Mouse (Mus musculus): Measurements from ENCODE around the gene Grik2. TPM values are rescaled to one million over a fixed set of nuclear protein-coding genes. Genes with fewer than 3 reads are reported as not detected.
A peak's percentile ranks its signal among the peaks of the same experiment; 100 is the strongest.
"Not testable (repeated sequence)": the region's sequence is repeated elsewhere in the genome, so short reads cannot be mapped to it uniquely, and the experiment has no call there.

The Grik2 gene
- polyA plus RNA-seq, 1 experiment from 2014 or later, result 12.3 TPM

DNA sequence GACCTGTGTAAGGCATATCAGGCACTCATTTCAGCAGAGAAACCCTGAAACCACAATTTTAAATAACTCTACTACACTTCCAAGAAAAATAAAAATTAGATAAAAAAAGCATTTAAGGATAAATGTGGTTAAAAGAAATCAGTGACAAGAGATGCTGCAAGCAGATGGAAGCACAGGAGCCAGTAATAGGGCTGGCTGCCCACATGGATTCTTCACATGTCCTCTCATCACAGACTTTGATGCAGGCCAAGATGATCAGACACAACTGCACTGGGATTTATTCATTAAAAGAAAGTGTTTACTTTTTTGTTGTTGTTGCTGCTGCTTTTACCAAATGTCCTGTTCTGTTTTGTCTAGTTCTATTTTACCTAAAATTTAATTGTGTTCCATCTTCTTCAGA, 315.0 kb downstream of the Grik2 start:
- H3K4me1 ChIP-seq (replicated peaks; ENCODE audit: control insufficient read depth, insufficient read depth, low read length), result no peaks in the 10 kb centered on the region
- H3K27me3 ChIP-seq (ENCODE audit: control insufficient read depth, insufficient read depth, low read length), result no peaks in the 10 kb centered on the region
- no peak overlapping the region for H3K27ac ChIP-seq (ENCODE audit: low read depth, low read length)
- DNase-seq (ENCODE audit: low spot score) (no peak), ATAC-seq (ENCODE audit: low FRiP score) (no peak)
- H3K9me3 ChIP-seq (ENCODE audit: control insufficient read depth, low read length), result no peaks in the 10 kb centered on the region
- no peak overlapping the region for H3K9ac ChIP-seq (ENCODE audit: low read depth, low read length)
- H3K4me3 ChIP-seq (ENCODE audit: low read depth, low read length), result no peak overlapping the region
- H3K4me2 ChIP-seq (replicated peaks; ENCODE audit: low read depth, low read length), result no peak overlapping the region
- H3K36me3 ChIP-seq (ENCODE audit: control insufficient read depth, insufficient read depth, low read length), result no peaks in the 10 kb centered on the region

- no peak overlapping the region for H3K4me2 ChIP-seq (replicated peaks; ENCODE audit: low read depth, low read length)
- H3K9ac ChIP-seq (ENCODE audit: low read depth, low read length), result no peak overlapping the region
- H3K27ac ChIP-seq (ENCODE audit: low read depth, low read length), result no peak overlapping the region
- H3K36me3 ChIP-seq (ENCODE audit: control insufficient read depth, insufficient read depth, low read length), result no peaks in the 10 kb centered on the region
- H3K4me3 ChIP-seq (ENCODE audit: low read depth, low read length), result no peak overlapping the region
- DNase-seq (ENCODE audit: low spot score) (no peak), ATAC-seq (ENCODE audit: low FRiP score) (no peak)
- WGBS, result 87% methylated on average over 2 of the region's 2 CpGs
- H3K9me3 ChIP-seq (ENCODE audit: control insufficient read depth, low read length), result no peaks in the 10 kb centered on the region
- no peaks in the 10 kb centered on the region for H3K4me1 ChIP-seq (replicated peaks; ENCODE audit: control insufficient read depth, insufficient read depth, low read length)
- H3K27me3 ChIP-seq (ENCODE audit: control insufficient read depth, insufficient read depth, low read length), result no peaks in the 10 kb centered on the region
Observed at GRCm38 (mm10) chr10:49456791-49457190, 331.8 kb downstream of the Grik2 start.

GRCm38 (mm10) chr10:49453535-49453934, 335.0 kb downstream of the Grik2 start:
- DNase-seq (ENCODE audit: low spot score) (no peak), ATAC-seq (ENCODE audit: low FRiP score) (no peak)
- Histone ChIP-seq H3K4me3 (ENCODE audit: low read depth, low read length) (no peak overlapping the region), H3K36me3 (ENCODE audit: control insufficient read depth, insufficient read depth, low read length) (no peaks in the 10 kb centered on the region), H3K27ac (ENCODE audit: low read depth, low read length) (no peak overlapping the region), H3K4me2 (replicated peaks; ENCODE audit: low read depth, low read length) (no peak overlapping the region), H3K27me3 (ENCODE audit: control insufficient read depth, insufficient read depth, low read length) (no peaks in the 10 kb centered on the region), H3K4me1 (replicated peaks; ENCODE audit: control insufficient read depth, insufficient read depth, low read length) (no peaks in the 10 kb centered on the region), H3K9ac (ENCODE audit: low read depth, low read length) (no peak overlapping the region), H3K9me3 (ENCODE audit: control insufficient read depth, low read length) (no peaks in the 10 kb centered on the region)

- H3K4me3 ChIP-seq (ENCODE audit: low read depth, low read length), result no peak overlapping the region
- ATAC-seq (ENCODE audit: low FRiP score) (no peak), DNase-seq (ENCODE audit: low spot score) (no peak)
- no peak overlapping the region for H3K4me2 ChIP-seq (replicated peaks; ENCODE audit: low read depth, low read length)
- 88% methylated on average over 1 of the region's 1 CpGs for WGBS
- H3K4me1 ChIP-seq (replicated peaks; ENCODE audit: control insufficient read depth, insufficient read depth, low read length), result no peaks in the 10 kb centered on the region
- no peaks in the 10 kb centered on the region for H3K36me3 ChIP-seq (ENCODE audit: control insufficient read depth, insufficient read depth, low read length)
- H3K27ac ChIP-seq (ENCODE audit: low read depth, low read length), result no peak overlapping the region
- no peaks in the 10 kb centered on the region for H3K27me3 ChIP-seq (ENCODE audit: control insufficient read depth, insufficient read depth, low read length)
- no peaks in the 10 kb centered on the region for H3K9me3 ChIP-seq (ENCODE audit: control insufficient read depth, low read length)
- no peak overlapping the region for H3K9ac ChIP-seq (ENCODE audit: low read depth, low read length)
Observed at GRCm38 (mm10) chr10:49441369-49441768, 347.2 kb downstream of the Grik2 start.

- DNase-seq (ENCODE audit: low spot score), result no peak
- 76% methylated on average over 2 of the region's 2 CpGs for WGBS
- Histone ChIP-seq H3K9me3 (ENCODE audit: control insufficient read depth, low read length) (no peaks in the 10 kb centered on the region), H3K36me3 (ENCODE audit: control insufficient read depth, insufficient read depth, low read length) (no peaks in the 10 kb centered on the region), H3K4me1 (replicated peaks; ENCODE audit: control insufficient read depth, insufficient read depth, low read length) (no peaks in the 10 kb centered on the region), H3K9ac (ENCODE audit: low read depth, low read length) (no peak overlapping the region), H3K27ac (ENCODE audit: low read depth, low read length) (0 out of 2 replicates have a peak overlapping the region, but pooled peaks have one; percentile 17), H3K27me3 (ENCODE audit: control insufficient read depth, insufficient read depth, low read length) (no peaks in the 10 kb centered on the region), H3K4me3 (ENCODE audit: low read depth, low read length) (no peak overlapping the region), H3K4me2 (replicated peaks; ENCODE audit: low read depth, low read length) (no peak overlapping the region)
- ATAC-seq (ENCODE audit: low FRiP score), result peak; percentile 19; the same call in 1 of the 2 replicates
Observed at GRCm38 (mm10) chr10:49437057-49437456, 351.5 kb downstream of the Grik2 start.

- H3K9ac ChIP-seq (ENCODE audit: low read depth, low read length), result no peak overlapping the region
Observed at GRCm38 (mm10) chr10:49436301-49436700, 352.3 kb downstream of the Grik2 start.

DNA sequence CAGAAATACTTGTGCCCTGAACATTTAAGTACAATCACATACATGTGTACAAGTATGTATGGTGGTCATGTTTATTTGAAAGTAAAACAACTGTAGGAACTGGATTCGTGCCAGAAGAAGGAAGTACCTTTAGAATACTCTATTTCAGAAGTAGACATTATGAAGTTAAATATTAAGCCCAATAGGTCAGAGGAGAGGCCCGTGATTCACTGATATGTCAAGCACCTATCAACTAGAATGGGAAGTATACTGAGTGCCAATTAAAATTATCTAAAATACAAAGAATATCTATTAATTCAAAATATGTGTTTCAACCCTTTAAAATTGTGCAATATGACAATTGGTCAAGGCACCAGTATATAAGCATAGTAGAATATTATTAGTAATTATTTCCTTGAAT, 355.7 kb downstream of the Grik2 start:
- Histone ChIP-seq H3K9me3 (ENCODE audit: control insufficient read depth, low read length) (no peaks in the 10 kb centered on the region), H3K9ac (ENCODE audit: low read depth, low read length) (no peak overlapping the region), H3K4me1 (replicated peaks; ENCODE audit: control insufficient read depth, insufficient read depth, low read length) (no peaks in the 10 kb centered on the region), H3K27ac (ENCODE audit: low read depth, low read length) (no peak overlapping the region), H3K36me3 (ENCODE audit: control insufficient read depth, insufficient read depth, low read length) (no peaks in the 10 kb centered on the region), H3K27me3 (ENCODE audit: control insufficient read depth, insufficient read depth, low read length) (no peaks in the 10 kb centered on the region), H3K4me2 (replicated peaks; ENCODE audit: low read depth, low read length) (no peak overlapping the region), H3K4me3 (ENCODE audit: low read depth, low read length) (no peak overlapping the region)
- ATAC-seq (ENCODE audit: low FRiP score) (no peak), DNase-seq (ENCODE audit: low spot score) (no peak)
- 90% methylated on average over 2 of the region's 2 CpGs for WGBS

More at GRCm38 (mm10) chr10:49436301-49436700, 352.3 kb downstream of the Grik2 start:
- DNase-seq (ENCODE audit: low spot score) (no peak), ATAC-seq (ENCODE audit: low FRiP score) (no peak)
- Histone ChIP-seq H3K27ac (ENCODE audit: low read depth, low read length) (no peak overlapping the region), H3K4me2 (replicated peaks; ENCODE audit: low read depth, low read length) (no peak overlapping the region), H3K9me3 (ENCODE audit: control insufficient read depth, low read length) (no peaks in the 10 kb centered on the region), H3K4me3 (ENCODE audit: low read depth, low read length) (no peak overlapping the region), H3K27me3 (ENCODE audit: control insufficient read depth, insufficient read depth, low read length) (no peaks in the 10 kb centered on the region), H3K36me3 (ENCODE audit: control insufficient read depth, insufficient read depth, low read length) (no peaks in the 10 kb centered on the region), H3K4me1 (replicated peaks; ENCODE audit: control insufficient read depth, insufficient read depth, low read length) (no peaks in the 10 kb centered on the region)
- 85% methylated on average over 2 of the region's 2 CpGs for WGBS

GRCm38 (mm10) chr10:49417206-49417605, 371.4 kb downstream of the Grik2 start:
- not testable (repeated sequence) for H3K9ac ChIP-seq (ENCODE audit: low read depth, low read length); ATAC-seq (ENCODE audit: low FRiP score); H3K4me2 ChIP-seq (replicated peaks; ENCODE audit: low read depth, low read length); DNase-seq (ENCODE audit: low spot score); H3K27me3 ChIP-seq (ENCODE audit: control insufficient read depth, insufficient read depth, low read length); H3K4me3 ChIP-seq (ENCODE audit: low read depth, low read length); H3K36me3 ChIP-seq (ENCODE audit: control insufficient read depth, insufficient read depth, low read length); H3K9me3 ChIP-seq (ENCODE audit: control insufficient read depth, low read length); H3K4me1 ChIP-seq (replicated peaks; ENCODE audit: control insufficient read depth, insufficient read depth, low read length); H3K27ac ChIP-seq (ENCODE audit: low read depth, low read length)
- WGBS, result 75% methylated on average over 1 of the region's 1 CpGs

DNA sequence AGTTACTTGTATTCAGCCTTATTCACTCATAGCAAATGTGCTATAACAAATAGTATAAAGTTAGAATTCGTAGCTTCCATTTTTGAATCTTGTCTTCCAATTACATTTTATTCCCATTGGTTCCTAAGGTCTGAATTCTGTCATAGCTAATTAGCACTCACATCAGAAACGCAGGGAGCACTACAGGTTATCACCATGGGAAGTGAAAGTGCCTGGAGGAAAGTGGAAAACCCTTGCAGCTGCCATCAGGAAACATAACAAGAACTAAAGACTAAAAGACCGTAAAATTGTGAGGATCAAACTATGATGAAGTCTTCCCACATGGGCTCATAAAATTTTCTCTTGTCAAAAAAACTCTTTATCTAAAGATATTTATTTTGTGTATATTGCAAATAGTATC, 405.6 kb downstream of the Grik2 start:
- WGBS, result 80% methylated on average over 3 of the region's 3 CpGs
- Histone ChIP-seq H3K9ac (ENCODE audit: low read depth, low read length) (no peak overlapping the region), H3K4me3 (ENCODE audit: low read depth, low read length) (no peak overlapping the region), H3K27me3 (ENCODE audit: control insufficient read depth, insufficient read depth, low read length) (no peaks in the 10 kb centered on the region), H3K4me1 (replicated peaks; ENCODE audit: control insufficient read depth, insufficient read depth, low read length) (no peaks in the 10 kb centered on the region), H3K36me3 (ENCODE audit: control insufficient read depth, insufficient read depth, low read length) (no peaks in the 10 kb centered on the region), H3K4me2 (replicated peaks; ENCODE audit: low read depth, low read length) (no peak overlapping the region), H3K27ac (ENCODE audit: low read depth, low read length) (no peak overlapping the region), H3K9me3 (ENCODE audit: control insufficient read depth, low read length) (no peaks in the 10 kb centered on the region)
- ATAC-seq (ENCODE audit: low FRiP score) (no peak), DNase-seq (ENCODE audit: low spot score) (no peak)
